Mouse (Mus musculus) ES-Bruce4 (cell line): ENCODE measurements at regions not wholly inside any gene's neighbourhood (a gene's known extent, or its start where the extent isn't known, plus 50 kb on each side); places are given as distances from the start of the nearest gene placed in this dataset.
A peak's percentile ranks its signal among the peaks of the same experiment; 100 is the strongest.

Experiments used
- CTCF ChIP-seq: IDR thresholded peaks from one replicate; pipeline ENCODE4 v1.8.1; 2011; ENCODE audit warnings: low read depth, low read length
- EP300 ChIP-seq: IDR thresholded peaks from 2 replicates; pipeline ENCODE4 v1.6.1; 2011; ENCODE audit warnings: low read depth, low read length; ENCODE audit not compliant: insufficient read depth
- POLR2A ChIP-seq: IDR thresholded peaks from one replicate; pipeline ENCODE4 v1.8.1; 2011; ENCODE audit warnings: low read length; ENCODE audit not compliant: insufficient read depth

DNA sequence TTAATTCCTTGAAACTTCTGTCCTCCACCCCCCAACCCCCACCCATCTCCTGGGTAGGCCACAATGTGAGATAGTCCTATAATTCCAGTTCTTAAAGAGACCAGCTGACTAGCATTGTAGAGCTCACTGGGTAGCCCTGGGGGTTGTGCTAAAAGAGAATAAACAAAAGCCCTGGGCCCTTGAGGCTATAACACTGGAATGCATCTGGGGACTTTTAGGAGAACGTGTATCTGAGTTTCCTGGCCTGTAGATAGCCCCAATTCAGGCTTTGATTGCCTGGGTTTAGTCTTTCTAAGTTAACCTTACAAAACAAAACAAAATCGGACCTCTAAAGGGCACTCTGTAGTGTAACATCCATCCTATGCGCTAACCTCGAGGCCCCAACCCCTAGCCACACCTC, 234.1 kb upstream of the 4930412O13Rik start:
- TF ChIP-seq CTCF (no peak), POLR2A (no peak), EP300 (0 out of 2 replicates have a peak, but pooled peaks have one; percentile 65)
